Mouse (Mus musculus): ENCODE results near the gene Car3. TPM values are rescaled to one million over a fixed set of nuclear protein-coding genes. Genes with fewer than 3 reads are reported as not detected.
A peak's percentile ranks its signal among the peaks of the same experiment; 100 is the strongest.

Car3 gene
- total and polyA plus RNA-seq, 2 experiments from 2014 or later, result 2.7 to 13.2 TPM

GRCm38 (mm10) chr3:14854446-14854845 lies 8.9 kb upstream of the Car3 start:
- no peak for TF ChIP-seq EP300 (IDR thresholded peaks at IDR 0.05; ENCODE audit: low read depth)
- TF ChIP-seq CTCF (IDR thresholded peaks at IDR 0.05; ENCODE audit: low read depth), result no peak
- no peak overlapping the region for H3K27ac ChIP-seq (ENCODE audit: low read depth)
- no peak overlapping the region for H3K4me2 ChIP-seq (ENCODE audit: low read depth, low read length)
- ATAC-seq (ENCODE audit: insufficient read depth, low read depth) (no peak), DNase-seq (ENCODE audit: low spot score) (no peak)
- H3K36me3 ChIP-seq (replicated peaks; ENCODE audit: control insufficient read depth, insufficient read depth, low read length), result no peaks in the 10 kb centered on the region
- H3K4me1 ChIP-seq (ENCODE audit: control insufficient read depth, insufficient read depth), result no peaks in the 10 kb centered on the region
- H3K27me3 ChIP-seq (ENCODE audit: control insufficient read depth, insufficient read depth, low read length), result no peaks in the 10 kb centered on the region
- H3K9ac ChIP-seq (replicated peaks; ENCODE audit: low read depth, low read length), result no peak overlapping the region
- no peaks in the 10 kb centered on the region for H3K9me3 ChIP-seq (replicated peaks; ENCODE audit: control insufficient read depth, low read length)
- WGBS, result 62% methylated on average over 1 of the region's 1 CpGs
- no peak overlapping the region for H3K4me3 ChIP-seq (ENCODE audit: low read depth, low read length)

GRCm38 (mm10) chr3:14857874-14858273 lies 5.4 kb upstream of the Car3 start:
- no peaks in the 10 kb centered on the region for H3K27me3 ChIP-seq (ENCODE audit: control insufficient read depth, insufficient read depth, low read length)
- peaks cover 2% of the 10 kb centered on the region; the same call in 1 of the 2 replicates for H3K4me1 ChIP-seq (ENCODE audit: control insufficient read depth, insufficient read depth)
- TF ChIP-seq CTCF (IDR thresholded peaks at IDR 0.05; ENCODE audit: low read depth), result no peak
- no peak for TF ChIP-seq EP300 (IDR thresholded peaks at IDR 0.05; ENCODE audit: low read depth)
- no peaks in the 10 kb centered on the region for H3K9me3 ChIP-seq (replicated peaks; ENCODE audit: control insufficient read depth, low read length)
- WGBS, result 55% methylated on average over 3 of the region's 3 CpGs
- H3K36me3 ChIP-seq (replicated peaks; ENCODE audit: control insufficient read depth, insufficient read depth, low read length), result no peaks in the 10 kb centered on the region
- no peak overlapping the region for H3K9ac ChIP-seq (replicated peaks; ENCODE audit: low read depth, low read length)
- ATAC-seq (ENCODE audit: insufficient read depth, low read depth) (no peak), DNase-seq (ENCODE audit: low spot score) (no peak)
- H3K27ac ChIP-seq (ENCODE audit: low read depth), result no peak overlapping the region
- no peak overlapping the region for H3K4me2 ChIP-seq (ENCODE audit: low read depth, low read length)
- no peak overlapping the region for H3K4me3 ChIP-seq (ENCODE audit: low read depth, low read length)

- Histone ChIP-seq H3K4me2 (ENCODE audit: low read depth, low read length) (no peak overlapping the region), H3K9ac (replicated peaks; ENCODE audit: low read depth, low read length) (no peak overlapping the region), H3K27ac (ENCODE audit: low read depth) (no peak overlapping the region), H3K4me3 (ENCODE audit: low read depth, low read length) (no peak overlapping the region), H3K27me3 (ENCODE audit: control insufficient read depth, insufficient read depth, low read length) (no peaks in the 10 kb centered on the region), H3K4me1 (ENCODE audit: control insufficient read depth, insufficient read depth) (peaks cover 5% of the 10 kb centered on the region; the same call in 1 of the 2 replicates), H3K36me3 (replicated peaks; ENCODE audit: control insufficient read depth, insufficient read depth, low read length) (no peaks in the 10 kb centered on the region), H3K9me3 (replicated peaks; ENCODE audit: control insufficient read depth, low read length) (no peaks in the 10 kb centered on the region)
- ATAC-seq (ENCODE audit: insufficient read depth, low read depth) (no peak), DNase-seq (ENCODE audit: low spot score) (no peak)
- TF ChIP-seq EP300 (IDR thresholded peaks at IDR 0.05; ENCODE audit: low read depth), result no peak
- WGBS, result 60% methylated on average over 3 of the region's 3 CpGs
These were observed 3.0 kb upstream of the Car3 start for GRCm38 (mm10) chr3:14860291-14860690.

- Histone ChIP-seq H3K9ac (replicated peaks; ENCODE audit: low read depth, low read length) (no peak overlapping the region), H3K4me2 (ENCODE audit: low read depth, low read length) (no peak overlapping the region), H3K36me3 (replicated peaks; ENCODE audit: control insufficient read depth, insufficient read depth, low read length) (no peaks in the 10 kb centered on the region), H3K4me1 (ENCODE audit: control insufficient read depth, insufficient read depth) (peaks cover 5% of the 10 kb centered on the region; the same call in 1 of the 2 replicates), H3K27me3 (ENCODE audit: control insufficient read depth, insufficient read depth, low read length) (no peaks in the 10 kb centered on the region), H3K27ac (ENCODE audit: low read depth) (no peak overlapping the region), H3K4me3 (ENCODE audit: low read depth, low read length) (no peak overlapping the region), H3K9me3 (replicated peaks; ENCODE audit: control insufficient read depth, low read length) (no peaks in the 10 kb centered on the region)
- no peak for TF ChIP-seq EP300 (IDR thresholded peaks at IDR 0.05; ENCODE audit: low read depth)
- TF ChIP-seq CTCF (IDR thresholded peaks at IDR 0.05; ENCODE audit: low read depth), result no peak
- no peak for DNase-seq (ENCODE audit: low spot score)
- no peak for ATAC-seq (ENCODE audit: insufficient read depth, low read depth)
- 58% methylated on average over 1 of the region's 1 CpGs for WGBS
These were observed 2.1 kb upstream of the Car3 start for GRCm38 (mm10) chr3:14861165-14861564.

- Histone ChIP-seq H3K4me3 (ENCODE audit: low read depth, low read length) (no peak overlapping the region), H3K9ac (replicated peaks; ENCODE audit: low read depth, low read length) (no peak overlapping the region), H3K9me3 (replicated peaks; ENCODE audit: control insufficient read depth, low read length) (no peaks in the 10 kb centered on the region), H3K4me2 (ENCODE audit: low read depth, low read length) (no peak overlapping the region), H3K36me3 (replicated peaks; ENCODE audit: control insufficient read depth, insufficient read depth, low read length) (no peaks in the 10 kb centered on the region), H3K4me1 (ENCODE audit: control insufficient read depth, insufficient read depth) (peaks cover 5% of the 10 kb centered on the region; the same call in 1 of the 2 replicates), H3K27me3 (ENCODE audit: control insufficient read depth, insufficient read depth, low read length) (no peaks in the 10 kb centered on the region), H3K27ac (ENCODE audit: low read depth) (no peak overlapping the region)
- DNase-seq (ENCODE audit: low spot score) (no peak), ATAC-seq (ENCODE audit: insufficient read depth, low read depth) (no peak)
- TF ChIP-seq EP300 (IDR thresholded peaks at IDR 0.05; ENCODE audit: low read depth) (no peak), CTCF (IDR thresholded peaks at IDR 0.05; ENCODE audit: low read depth) (no peak)
- 31% methylated on average over 4 of the region's 4 CpGs for WGBS
These were observed 1.5 kb upstream of the Car3 start for GRCm38 (mm10) chr3:14861787-14862186.

- Histone ChIP-seq H3K4me3 (ENCODE audit: low read depth, low read length) (peak overlapping the region; percentile 27), H3K36me3 (replicated peaks; ENCODE audit: control insufficient read depth, insufficient read depth, low read length) (no peaks in the 10 kb centered on the region), H3K27ac (ENCODE audit: low read depth) (no peak overlapping the region), H3K4me1 (ENCODE audit: control insufficient read depth, insufficient read depth) (peaks cover 5% of the 10 kb centered on the region; the same call in 1 of the 2 replicates), H3K4me2 (ENCODE audit: low read depth, low read length) (peak overlapping the region; percentile 59), H3K9ac (replicated peaks; ENCODE audit: low read depth, low read length) (no peak overlapping the region), H3K9me3 (replicated peaks; ENCODE audit: control insufficient read depth, low read length) (no peaks in the 10 kb centered on the region), H3K27me3 (ENCODE audit: control insufficient read depth, insufficient read depth, low read length) (no peaks in the 10 kb centered on the region)
- TF ChIP-seq CTCF (IDR thresholded peaks at IDR 0.05; ENCODE audit: low read depth), result no peak
- TF ChIP-seq EP300 (IDR thresholded peaks at IDR 0.05; ENCODE audit: low read depth), result no peak
- 2% methylated on average over 9 of the region's 9 CpGs for WGBS
- no peak for DNase-seq (ENCODE audit: low spot score)
- ATAC-seq (ENCODE audit: insufficient read depth, low read depth), result no peak
These were observed 674 bp upstream of the Car3 start for GRCm38 (mm10) chr3:14862654-14863021.

Measured in heart, postnatal 0 days (tissue).